Mouse (Mus musculus): ENCODE results near the gene Pard3b. TPM values are rescaled to one million over a fixed set of nuclear protein-coding genes. Genes with fewer than 3 reads are reported as not detected.

Pard3b gene
- polyA plus RNA-seq, 1 experiment, result 0.42 TPM

GRCm38 (mm10) chr1:62429333-62430182, 790.9 kb downstream of the Pard3b start:
- no peaks in the 10 kb centered on the region for H3K36me3 ChIP-seq (ENCODE audit: control insufficient read depth, insufficient read depth, low read length, poor library complexity, severe bottlenecking)
- TF ChIP-seq EP300 (IDR thresholded peaks at IDR 0.05; ENCODE audit: insufficient read depth, low read depth, low read length) (no peak), POLR2A (IDR thresholded peaks at IDR 0.05; ENCODE audit: insufficient read depth, low read length) (no peak), CTCF (IDR thresholded peaks at IDR 0.05; ENCODE audit: low read depth, low read length) (no peak)
- H3K27me3 ChIP-seq (ENCODE audit: control insufficient read depth, insufficient read depth, low read length, poor library complexity, severe bottlenecking), result no peaks in the 10 kb centered on the region
- H3K27ac ChIP-seq (ENCODE audit: insufficient read depth, low read length), result no peak overlapping the region
- no peaks in the 10 kb centered on the region for H3K9me3 ChIP-seq (replicated peaks; ENCODE audit: control insufficient read depth, insufficient read depth, low read length, poor library complexity, severe bottlenecking)
- no peaks in the 10 kb centered on the region for H3K4me1 ChIP-seq (ENCODE audit: control insufficient read depth, insufficient read depth, low read length)
- no peak overlapping the region for H3K9ac ChIP-seq (ENCODE audit: low read depth, poor library complexity, severe bottlenecking)
- H3K4me3 ChIP-seq (ENCODE audit: low read depth, low read length), result no peak overlapping the region

GRCm38 (mm10) chr1:62431054-62431453, 792.4 kb downstream of the Pard3b start:
- Histone ChIP-seq H3K27ac (ENCODE audit: insufficient read depth, low read length) (no peak overlapping the region), H3K36me3 (ENCODE audit: control insufficient read depth, insufficient read depth, low read length, poor library complexity, severe bottlenecking) (no peaks in the 10 kb centered on the region), H3K9me3 (replicated peaks; ENCODE audit: control insufficient read depth, insufficient read depth, low read length, poor library complexity, severe bottlenecking) (no peaks in the 10 kb centered on the region), H3K4me3 (ENCODE audit: low read depth, low read length) (no peak overlapping the region), H3K27me3 (ENCODE audit: control insufficient read depth, insufficient read depth, low read length, poor library complexity, severe bottlenecking) (no peaks in the 10 kb centered on the region), H3K9ac (ENCODE audit: low read depth, poor library complexity, severe bottlenecking) (no peak overlapping the region), H3K4me1 (ENCODE audit: control insufficient read depth, insufficient read depth, low read length) (no peaks in the 10 kb centered on the region)
- TF ChIP-seq CTCF (IDR thresholded peaks at IDR 0.05; ENCODE audit: low read depth, low read length), result no peak
- TF ChIP-seq POLR2A (IDR thresholded peaks at IDR 0.05; ENCODE audit: insufficient read depth, low read length), result no peak
- TF ChIP-seq EP300 (IDR thresholded peaks at IDR 0.05; ENCODE audit: insufficient read depth, low read depth, low read length), result no peak

GRCm38 (mm10) chr1:62433891-62434290, 795.3 kb downstream of the Pard3b start:
- Histone ChIP-seq H3K4me1 (ENCODE audit: control insufficient read depth, insufficient read depth, low read length) (no peaks in the 10 kb centered on the region), H3K9me3 (replicated peaks; ENCODE audit: control insufficient read depth, insufficient read depth, low read length, poor library complexity, severe bottlenecking) (no peaks in the 10 kb centered on the region), H3K27me3 (ENCODE audit: control insufficient read depth, insufficient read depth, low read length, poor library complexity, severe bottlenecking) (no peaks in the 10 kb centered on the region), H3K27ac (ENCODE audit: insufficient read depth, low read length) (no peak overlapping the region), H3K36me3 (ENCODE audit: control insufficient read depth, insufficient read depth, low read length, poor library complexity, severe bottlenecking) (no peaks in the 10 kb centered on the region), H3K9ac (ENCODE audit: low read depth, poor library complexity, severe bottlenecking) (no peak overlapping the region), H3K4me3 (ENCODE audit: low read depth, low read length) (no peak overlapping the region)
- no peak for TF ChIP-seq CTCF (IDR thresholded peaks at IDR 0.05; ENCODE audit: low read depth, low read length)
- no peak for TF ChIP-seq EP300 (IDR thresholded peaks at IDR 0.05; ENCODE audit: insufficient read depth, low read depth, low read length)
- no peak for TF ChIP-seq POLR2A (IDR thresholded peaks at IDR 0.05; ENCODE audit: insufficient read depth, low read length)

GRCm38 (mm10) chr1:62435844-62436243, 797.2 kb downstream of the Pard3b start:
- Histone ChIP-seq H3K9me3 (replicated peaks; ENCODE audit: control insufficient read depth, insufficient read depth, low read length, poor library complexity, severe bottlenecking) (no peaks in the 10 kb centered on the region), H3K36me3 (ENCODE audit: control insufficient read depth, insufficient read depth, low read length, poor library complexity, severe bottlenecking) (no peaks in the 10 kb centered on the region), H3K9ac (ENCODE audit: low read depth, poor library complexity, severe bottlenecking) (no peak overlapping the region), H3K4me1 (ENCODE audit: control insufficient read depth, insufficient read depth, low read length) (no peaks in the 10 kb centered on the region), H3K4me3 (ENCODE audit: low read depth, low read length) (no peak overlapping the region), H3K27ac (ENCODE audit: insufficient read depth, low read length) (no peak overlapping the region), H3K27me3 (ENCODE audit: control insufficient read depth, insufficient read depth, low read length, poor library complexity, severe bottlenecking) (no peaks in the 10 kb centered on the region)
- no peak for TF ChIP-seq POLR2A (IDR thresholded peaks at IDR 0.05; ENCODE audit: insufficient read depth, low read length)

- Histone ChIP-seq H3K36me3 (ENCODE audit: control insufficient read depth, insufficient read depth, low read length, poor library complexity, severe bottlenecking) (no peaks in the 10 kb centered on the region), H3K9me3 (replicated peaks; ENCODE audit: control insufficient read depth, insufficient read depth, low read length, poor library complexity, severe bottlenecking) (no peaks in the 10 kb centered on the region), H3K27ac (ENCODE audit: insufficient read depth, low read length) (no peak overlapping the region), H3K9ac (ENCODE audit: low read depth, poor library complexity, severe bottlenecking) (no peak overlapping the region), H3K27me3 (ENCODE audit: control insufficient read depth, insufficient read depth, low read length, poor library complexity, severe bottlenecking) (no peaks in the 10 kb centered on the region), H3K4me3 (ENCODE audit: low read depth, low read length) (no peak overlapping the region), H3K4me1 (ENCODE audit: control insufficient read depth, insufficient read depth, low read length) (no peaks in the 10 kb centered on the region)
- TF ChIP-seq EP300 (IDR thresholded peaks at IDR 0.05; ENCODE audit: insufficient read depth, low read depth, low read length), result no peak
- no peak for TF ChIP-seq CTCF (IDR thresholded peaks at IDR 0.05; ENCODE audit: low read depth, low read length)
- no peak for TF ChIP-seq POLR2A (IDR thresholded peaks at IDR 0.05; ENCODE audit: insufficient read depth, low read length)
These were observed 797.7 kb downstream of the Pard3b start for GRCm38 (mm10) chr1:62436304-62436703.

GRCm38 (mm10) chr1:62437493-62437892, 798.9 kb downstream of the Pard3b start:
- TF ChIP-seq EP300 (IDR thresholded peaks at IDR 0.05; ENCODE audit: insufficient read depth, low read depth, low read length) (no peak), CTCF (IDR thresholded peaks at IDR 0.05; ENCODE audit: low read depth, low read length) (no peak), POLR2A (IDR thresholded peaks at IDR 0.05; ENCODE audit: insufficient read depth, low read length) (no peak)
- no peaks in the 10 kb centered on the region for H3K27me3 ChIP-seq (ENCODE audit: control insufficient read depth, insufficient read depth, low read length, poor library complexity, severe bottlenecking)

More at GRCm38 (mm10) chr1:62437493-62437892, 798.9 kb downstream of the Pard3b start:
- Histone ChIP-seq H3K4me3 (ENCODE audit: low read depth, low read length) (no peak overlapping the region), H3K9ac (ENCODE audit: low read depth, poor library complexity, severe bottlenecking) (no peak overlapping the region), H3K27ac (ENCODE audit: insufficient read depth, low read length) (no peak overlapping the region), H3K9me3 (replicated peaks; ENCODE audit: control insufficient read depth, insufficient read depth, low read length, poor library complexity, severe bottlenecking) (no peaks in the 10 kb centered on the region), H3K36me3 (ENCODE audit: control insufficient read depth, insufficient read depth, low read length, poor library complexity, severe bottlenecking) (no peaks in the 10 kb centered on the region), H3K4me1 (ENCODE audit: control insufficient read depth, insufficient read depth, low read length) (no peaks in the 10 kb centered on the region)

Measured in ES-Bruce4 (cell line).